Mouse (Mus musculus): ENCODE measurements around the gene Banp. TPM values are rescaled to one million over a fixed set of nuclear protein-coding genes. Genes with fewer than 3 reads are reported as not detected.

The Banp gene
- polyA plus RNA-seq, 1 experiment from 2014 or later: 53.0 TPM

DNA sequence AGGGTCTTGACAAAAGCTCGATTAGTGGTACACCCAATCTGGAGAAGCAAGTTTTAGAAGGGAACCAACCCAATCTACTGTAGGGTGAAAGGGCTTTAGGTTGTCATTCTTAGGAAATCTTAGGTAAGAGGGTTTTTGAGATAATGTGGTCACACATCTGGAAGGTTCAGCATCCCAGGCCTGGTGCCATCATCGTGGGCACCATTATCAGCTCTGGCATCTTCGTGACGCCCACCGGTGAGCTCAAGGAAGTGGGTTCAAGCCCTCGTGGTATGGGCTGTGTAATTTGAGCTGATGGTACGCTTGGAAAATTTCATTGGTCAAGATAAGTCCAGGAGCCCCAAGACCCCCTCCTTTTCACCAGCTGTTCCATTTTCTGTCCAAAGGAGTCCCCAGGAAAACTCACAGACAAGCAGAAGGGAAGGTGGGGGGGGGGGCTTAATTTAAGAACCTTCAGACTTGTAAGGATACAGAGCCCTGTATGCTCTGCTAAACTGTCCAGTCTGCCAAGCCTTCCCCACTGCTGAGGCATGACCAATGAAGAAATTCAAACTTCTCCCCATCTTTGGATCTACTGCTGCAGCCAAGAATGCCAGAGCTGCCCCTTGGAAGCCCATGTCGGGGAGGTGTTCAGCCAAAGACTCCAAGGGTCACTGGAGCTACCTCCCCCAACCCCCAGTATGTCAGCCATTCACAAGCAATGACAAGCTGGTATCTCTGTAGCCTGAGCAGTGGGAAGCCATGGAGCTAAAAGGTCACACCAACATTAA lies 41.0 kb upstream of the Banp start:
- H3K4me1 ChIP-seq (replicated peaks; ENCODE audit: control insufficient read depth, insufficient read depth, low read length): peaks cover 31% of the 10 kb centered on the region
- no peak overlapping the region for H3K27ac ChIP-seq (ENCODE audit: low read length)
- no peaks in the 10 kb centered on the region for H3K36me3 ChIP-seq (ENCODE audit: control insufficient read depth, insufficient read depth, low read length)
- no peak for ATAC-seq (ENCODE audit: low read depth)
- H3K9ac ChIP-seq (ENCODE audit: low read length): no peak overlapping the region
- 39% methylated on average over 8 of the region's 8 CpGs for WGBS
- H3K4me3 ChIP-seq (ENCODE audit: low read length): no peak overlapping the region; the same call in 1 of the 2 replicates
- no peaks in the 10 kb centered on the region for H3K9me3 ChIP-seq (ENCODE audit: control insufficient read depth, low read length)
- H3K4me2 ChIP-seq (ENCODE audit: low read depth, low read length): no peak overlapping the region; the same call in 1 of the 2 replicates
- 0 out of 2 replicates have a peak, but pooled peaks cover 3% of the 10 kb centered on the region for H3K27me3 ChIP-seq (ENCODE audit: control insufficient read depth, insufficient read depth, low read depth, low read length)

GRCm38 (mm10) chr8:121909148-121909541 lies 40.4 kb upstream of the Banp start:
- no peaks in the 10 kb centered on the region for H3K36me3 ChIP-seq (ENCODE audit: control insufficient read depth, insufficient read depth, low read length)
- H3K27ac ChIP-seq (ENCODE audit: low read length): no peak overlapping the region
- no peak overlapping the region for H3K4me2 ChIP-seq (ENCODE audit: low read depth, low read length)
- no peaks in the 10 kb centered on the region for H3K9me3 ChIP-seq (ENCODE audit: control insufficient read depth, low read length)
- no peak for ATAC-seq (ENCODE audit: low read depth)
- H3K4me3 ChIP-seq (ENCODE audit: low read length): no peak overlapping the region
- 50% methylated on average over 8 of the region's 8 CpGs for WGBS
- peaks cover 3% of the 10 kb centered on the region; the same call in 1 of the 2 replicates for H3K27me3 ChIP-seq (ENCODE audit: control insufficient read depth, insufficient read depth, low read depth, low read length)
- H3K9ac ChIP-seq (ENCODE audit: low read length): no peak overlapping the region
- peaks cover 31% of the 10 kb centered on the region for H3K4me1 ChIP-seq (replicated peaks; ENCODE audit: control insufficient read depth, insufficient read depth, low read length)

GRCm38 (mm10) chr8:121909663-121910062 lies 39.9 kb upstream of the Banp start:
- Histone ChIP-seq H3K9ac (ENCODE audit: low read length) (no peak overlapping the region), H3K27me3 (ENCODE audit: control insufficient read depth, insufficient read depth, low read depth, low read length) (peaks cover 3% of the 10 kb centered on the region; the same call in 1 of the 2 replicates), H3K36me3 (ENCODE audit: control insufficient read depth, insufficient read depth, low read length) (no peaks in the 10 kb centered on the region), H3K9me3 (ENCODE audit: control insufficient read depth, low read length) (no peaks in the 10 kb centered on the region), H3K4me2 (ENCODE audit: low read depth, low read length) (no peak overlapping the region), H3K4me3 (ENCODE audit: low read length) (no peak overlapping the region), H3K4me1 (replicated peaks; ENCODE audit: control insufficient read depth, insufficient read depth, low read length) (peaks cover 31% of the 10 kb centered on the region), H3K27ac (ENCODE audit: low read length) (no peak overlapping the region)
- ATAC-seq (ENCODE audit: low read depth): no peak
- 3% methylated on average over 6 of the region's 6 CpGs for WGBS

DNA sequence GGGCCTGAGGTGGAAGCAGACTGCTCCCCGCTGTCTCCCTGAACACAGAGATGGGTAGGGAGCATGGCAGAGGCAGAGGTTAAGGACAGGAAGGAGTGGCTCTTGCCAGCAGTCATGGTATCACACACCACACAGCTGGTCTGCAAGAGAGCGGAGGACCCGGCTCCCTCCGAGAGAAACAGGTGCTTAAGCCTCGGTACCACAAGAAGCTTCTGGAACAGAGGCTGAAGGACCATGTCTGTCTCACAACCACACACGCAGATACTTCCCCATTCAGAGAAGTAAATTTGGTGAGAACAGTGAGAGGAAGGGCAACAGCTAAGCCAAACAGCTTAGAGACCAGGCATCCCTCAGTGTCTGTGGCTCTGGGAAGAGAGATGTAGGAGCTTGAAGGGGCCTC lies 38.1 kb upstream of the Banp start:
- 81% methylated on average over 6 of the region's 6 CpGs for WGBS
- no peak for ATAC-seq (ENCODE audit: low read depth)
- no peak overlapping the region for H3K4me2 ChIP-seq (ENCODE audit: low read depth, low read length)

DNA sequence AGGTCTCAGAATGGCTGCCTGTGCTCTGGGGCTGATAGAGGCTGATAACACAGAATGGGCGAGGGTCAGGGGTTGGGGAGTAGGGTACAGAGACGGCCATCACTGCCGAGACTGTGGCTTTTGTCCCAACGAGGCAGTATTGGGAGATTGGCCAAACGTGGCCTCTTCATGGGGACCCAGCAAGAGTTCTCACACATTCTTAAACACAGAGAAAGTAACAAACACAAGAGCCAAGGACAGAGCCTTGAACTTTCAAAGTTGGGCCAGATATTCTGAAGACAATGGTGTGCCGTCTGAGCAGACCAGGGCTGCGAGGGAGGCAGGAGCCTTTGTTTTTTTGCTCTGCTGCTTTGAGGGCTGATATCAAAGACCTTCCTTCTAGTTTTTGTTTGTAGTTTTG lies 37.6 kb upstream of the Banp start:
- WGBS: 52% methylated on average over 7 of the region's 7 CpGs
- Histone ChIP-seq H3K9ac (ENCODE audit: low read length) (no peak overlapping the region), H3K9me3 (ENCODE audit: control insufficient read depth, low read length) (no peaks in the 10 kb centered on the region), H3K36me3 (ENCODE audit: control insufficient read depth, insufficient read depth, low read length) (no peaks in the 10 kb centered on the region), H3K27ac (ENCODE audit: low read length) (no peak overlapping the region), H3K4me1 (replicated peaks; ENCODE audit: control insufficient read depth, insufficient read depth, low read length) (peaks cover 13% of the 10 kb centered on the region), H3K4me2 (ENCODE audit: low read depth, low read length) (no peak overlapping the region), H3K27me3 (ENCODE audit: control insufficient read depth, insufficient read depth, low read depth, low read length) (peaks cover 3% of the 10 kb centered on the region; the same call in 1 of the 2 replicates), H3K4me3 (ENCODE audit: low read length) (no peak overlapping the region)
- ATAC-seq (ENCODE audit: low read depth): no peak

More for the DNA sequence above, 38.1 kb upstream of the Banp start:
- peaks cover 3% of the 10 kb centered on the region; the same call in 1 of the 2 replicates for H3K27me3 ChIP-seq (ENCODE audit: control insufficient read depth, insufficient read depth, low read depth, low read length)
- H3K4me1 ChIP-seq (replicated peaks; ENCODE audit: control insufficient read depth, insufficient read depth, low read length): peaks cover 18% of the 10 kb centered on the region
- H3K27ac ChIP-seq (ENCODE audit: low read length): no peak overlapping the region
- H3K4me3 ChIP-seq (ENCODE audit: low read length): no peak overlapping the region
- no peak overlapping the region for H3K9ac ChIP-seq (ENCODE audit: low read length)
- no peaks in the 10 kb centered on the region for H3K9me3 ChIP-seq (ENCODE audit: control insufficient read depth, low read length)
- no peaks in the 10 kb centered on the region for H3K36me3 ChIP-seq (ENCODE audit: control insufficient read depth, insufficient read depth, low read length)

- ATAC-seq (ENCODE audit: low read depth): no peak
- H3K4me3 ChIP-seq (ENCODE audit: low read length): no peak overlapping the region
- H3K9me3 ChIP-seq (ENCODE audit: control insufficient read depth, low read length): no peaks in the 10 kb centered on the region
- WGBS: 65% methylated on average over 3 of the region's 3 CpGs
- peaks cover 3% of the 10 kb centered on the region; the same call in 1 of the 2 replicates for H3K27me3 ChIP-seq (ENCODE audit: control insufficient read depth, insufficient read depth, low read depth, low read length)
- no peak overlapping the region for H3K4me2 ChIP-seq (ENCODE audit: low read depth, low read length)
- no peak overlapping the region for H3K27ac ChIP-seq (ENCODE audit: low read length)
- H3K36me3 ChIP-seq (ENCODE audit: control insufficient read depth, insufficient read depth, low read length): no peaks in the 10 kb centered on the region
- no peak overlapping the region for H3K9ac ChIP-seq (ENCODE audit: low read length)
- H3K4me1 ChIP-seq (replicated peaks; ENCODE audit: control insufficient read depth, insufficient read depth, low read length): peaks cover 12% of the 10 kb centered on the region
Measured at GRCm38 (mm10) chr8:121912831-121913230, 36.7 kb upstream of the Banp start.

DNA sequence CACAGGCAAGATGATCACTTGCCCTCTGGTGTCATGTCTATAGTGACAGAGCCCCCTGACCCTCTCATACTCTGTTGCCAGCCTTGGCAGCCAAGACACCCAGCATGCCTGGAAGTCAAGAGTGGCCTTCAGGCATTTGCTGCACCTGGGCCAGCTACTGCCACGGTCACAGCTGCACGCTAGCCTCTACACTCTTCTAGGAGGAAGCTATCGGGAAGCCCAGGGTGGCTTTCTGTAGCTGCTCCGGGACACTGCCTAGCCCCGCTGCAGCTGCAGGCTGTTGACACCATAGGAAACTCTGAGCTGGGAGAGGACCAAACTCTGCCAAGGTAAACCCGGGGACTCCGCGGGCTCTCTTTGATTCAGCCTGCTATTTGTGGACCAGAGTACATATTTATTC lies 36.2 kb upstream of the Banp start:
- no peaks in the 10 kb centered on the region for H3K9me3 ChIP-seq (ENCODE audit: control insufficient read depth, low read length)
- peaks cover 3% of the 10 kb centered on the region; the same call in 1 of the 2 replicates for H3K27me3 ChIP-seq (ENCODE audit: control insufficient read depth, insufficient read depth, low read depth, low read length)
- no peak overlapping the region for H3K27ac ChIP-seq (ENCODE audit: low read length)
- peaks cover 8% of the 10 kb centered on the region for H3K4me1 ChIP-seq (replicated peaks; ENCODE audit: control insufficient read depth, insufficient read depth, low read length)
- no peaks in the 10 kb centered on the region for H3K36me3 ChIP-seq (ENCODE audit: control insufficient read depth, insufficient read depth, low read length)
- ATAC-seq (ENCODE audit: low read depth): no peak
- no peak overlapping the region for H3K4me3 ChIP-seq (ENCODE audit: low read length)
- 65% methylated on average over 8 of the region's 8 CpGs for WGBS
- no peak overlapping the region for H3K4me2 ChIP-seq (ENCODE audit: low read depth, low read length)
- H3K9ac ChIP-seq (ENCODE audit: low read length): no peak overlapping the region

DNA sequence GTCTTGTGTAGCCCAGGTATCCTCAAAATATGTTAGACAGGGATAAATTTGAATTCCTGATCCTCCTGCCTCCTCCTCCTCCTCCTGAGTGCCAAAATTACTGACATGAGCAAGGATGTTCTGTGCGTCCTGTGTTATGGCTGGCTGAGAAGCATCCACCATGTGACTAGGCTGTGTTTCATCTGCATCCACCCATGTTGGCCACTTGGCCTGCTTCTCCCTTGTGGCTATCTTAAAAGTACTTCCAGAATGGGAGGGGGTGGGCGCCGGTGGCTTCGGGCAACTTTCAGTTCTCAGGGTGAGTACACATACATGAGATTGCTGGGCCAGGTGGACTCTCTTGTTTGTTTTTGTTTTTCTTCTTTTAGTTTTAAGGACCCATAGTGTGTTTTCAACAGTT lies 30.4 kb upstream of the Banp start:
- H3K9ac ChIP-seq (ENCODE audit: low read length): no peak overlapping the region
- no peaks in the 10 kb centered on the region for H3K9me3 ChIP-seq (ENCODE audit: control insufficient read depth, low read length)
- H3K27ac ChIP-seq (ENCODE audit: low read length): no peak overlapping the region
- no peak for ATAC-seq (ENCODE audit: low read depth)
- no peak overlapping the region for H3K4me2 ChIP-seq (ENCODE audit: low read depth, low read length)
- 37% methylated on average over 4 of the region's 4 CpGs for WGBS
- peaks cover 14% of the 10 kb centered on the region for H3K4me1 ChIP-seq (replicated peaks; ENCODE audit: control insufficient read depth, insufficient read depth, low read length)
- H3K4me3 ChIP-seq (ENCODE audit: low read length): no peak overlapping the region
- H3K36me3 ChIP-seq (ENCODE audit: control insufficient read depth, insufficient read depth, low read length): no peaks in the 10 kb centered on the region
- no peaks in the 10 kb centered on the region for H3K27me3 ChIP-seq (ENCODE audit: control insufficient read depth, insufficient read depth, low read depth, low read length)

GRCm38 (mm10) chr8:121919731-121920130 lies 29.8 kb upstream of the Banp start:
- no peak for ATAC-seq (ENCODE audit: low read depth)
- Histone ChIP-seq H3K9me3 (ENCODE audit: control insufficient read depth, low read length) (no peaks in the 10 kb centered on the region), H3K36me3 (ENCODE audit: control insufficient read depth, insufficient read depth, low read length) (no peaks in the 10 kb centered on the region), H3K9ac (ENCODE audit: low read length) (no peak overlapping the region), H3K27ac (ENCODE audit: low read length) (no peak overlapping the region), H3K4me3 (ENCODE audit: low read length) (no peak overlapping the region), H3K4me2 (ENCODE audit: low read depth, low read length) (no peak overlapping the region), H3K27me3 (ENCODE audit: control insufficient read depth, insufficient read depth, low read depth, low read length) (no peaks in the 10 kb centered on the region), H3K4me1 (replicated peaks; ENCODE audit: control insufficient read depth, insufficient read depth, low read length) (peaks cover 14% of the 10 kb centered on the region)
- WGBS: 27% methylated on average over 3 of the region's 3 CpGs
